Mouse (Mus musculus) heart, adult 10 weeks (tissue): ENCODE results near the gene Nos3. TPM values are rescaled to one million over a fixed set of nuclear protein-coding genes. Genes with fewer than 3 reads are reported as not detected.

ENCODE experiments used
- polyA plus RNA-seq: library from polyadenylated mRNA; stranded (reverse); fragments of 350-450 nt; fragmentation: Illumina TruSeq; extraction: RNeasy Lipid Tissue Mini Kit (QIAGEN cat#74804); gene quantifications from one replicate; pipeline ENCODE4 v1.2.3, GENCODE M21; 2014; ENCODE audit warnings: low read depth, low replicate concordance

The Nos3 gene
- polyA plus RNA-seq: 18.7 TPM

GRCm38 (mm10) chr5:24364508-24364907 lies at the start of gene Nos3:
Gene Nos3 (plus strand): TSS chr5:24364810.

GRCm38 (mm10) chr5:24351278-24351677 lies 13.3 kb upstream of the Nos3 start, which contains the start of gene Kcnh2:
Gene Kcnh2 (minus strand): TSS chr5:24351604.

GRCm38 (mm10) chr5:24391864-24392263 lies 27.3 kb downstream of the Nos3 start, which contains the start of gene Atg9b:
Gene Atg9b (minus strand): TSS chr5:24392143.

GRCm38 (mm10) chr5:24393392-24393997 lies 28.9 kb downstream of the Nos3 start, which contains the start of gene Abcb8:
Gene Abcb8 (plus strand): TSS chr5:24393663.

GRCm38 (mm10) chr5:24413042-24413693 lies 48.6 kb downstream of the Nos3 start, which contains the start of gene Asic3:
Gene Asic3 (plus strand): TSS chr5:24413392.

GRCm38 (mm10) chr5:24423129-24424003 lies 58.8 kb downstream of the Nos3 start, which contains the start of the genes Cdk5 and Slc4a2:
Gene Cdk5 (minus strand): TSS chr5:24423530.
Gene Slc4a2 (plus strand): TSS chr5:24423837.

Other genes starting within 250 kb of the Nos3 start
- 6.8 TPM for gene Nupl2, start 199.8 kb upstream of the Nos3 start, polyA plus RNA-seq
- 73.4 TPM for gene Kcnh2, start 13.2 kb upstream of the Nos3 start, polyA plus RNA-seq
- 1.4 TPM for gene Atg9b, start 27.3 kb downstream of the Nos3 start, polyA plus RNA-seq
- gene Abcb8, start 28.9 kb downstream of the Nos3 start, polyA plus RNA-seq: 90.0 TPM
- 0.21 TPM for gene Asic3, start 48.6 kb downstream of the Nos3 start, polyA plus RNA-seq
- gene Cdk5, start 58.7 kb downstream of the Nos3 start, polyA plus RNA-seq: 23.0 TPM
- gene Slc4a2, start 59.0 kb downstream of the Nos3 start, polyA plus RNA-seq: 24.9 TPM
- gene Fastk, start 80.5 kb downstream of the Nos3 start, polyA plus RNA-seq: 266 TPM
- gene Tmub1, start 83.0 kb downstream of the Nos3 start, polyA plus RNA-seq: 18.0 TPM
- 83.9 TPM for gene Agap3, start 87.4 kb downstream of the Nos3 start, polyA plus RNA-seq
- not detected for gene Gbx1, start 162.4 kb downstream of the Nos3 start, polyA plus RNA-seq
- 88.1 TPM for gene Asb10, start 176.2 kb downstream of the Nos3 start, polyA plus RNA-seq
- gene 4931409K22Rik, start 192.0 kb downstream of the Nos3 start, polyA plus RNA-seq: not detected
- 59.9 TPM for gene Abcf2, start 212.7 kb downstream of the Nos3 start, polyA plus RNA-seq
- 6.5 TPM for gene Chpf2, start 221.9 kb downstream of the Nos3 start, polyA plus RNA-seq